In genomic region chr11:105362946-105363597, GRCm38 (mm10) we compare ENCODE assay signal across 7 mouse cellular contexts.
DNase-seq lines count a peak whose midpoint lies in the region; ATAC-seq and TF ChIP-seq lines count a peak whose summit lies in the region.

No protein-coding gene starts in this region.

- TF ChIP-seq POLR2A in kidney, adult 2 months (IDR thresholded peaks at IDR 0.05; ENCODE audit: low read depth, low read length) = no peak

- peak; percentile 71 for ATAC-seq in embryonic facial prominence, embryonic 12.5 days (ENCODE audit: insufficient number of reproducible peaks, insufficient read depth, low FRiP score, low TSS enrichment)
- peak; percentile 66 for ATAC-seq in limb, embryonic 11.5 days (ENCODE audit: insufficient number of reproducible peaks, low FRiP score, low TSS enrichment, low read depth)
- ATAC-seq in midbrain, embryonic 13.5 days = peak; percentile 81

- H3K27me3 ChIP-seq in embryonic facial prominence, embryonic 12.5 days = peaks cover 3% of the 10 kb centered on the region; the same call in 1 of the 2 replicates
- H3K27me3 ChIP-seq in kidney, adult 2 months (replicated peaks; ENCODE audit: control insufficient read depth, insufficient read depth, low read length) = no peaks in the 10 kb centered on the region
- H3K27me3 ChIP-seq in limb, embryonic 11.5 days (ENCODE audit: control insufficient read depth, insufficient read depth, low read length) = no peaks in the 10 kb centered on the region
- peaks cover 14% of the 10 kb centered on the region for H3K27me3 ChIP-seq in midbrain, embryonic 13.5 days

- under 1% methylated on average over 40 of the region's 40 CpGs for WGBS in embryonic facial prominence, embryonic 12.5 days
- 5% methylated on average over 40 of the region's 40 CpGs for WGBS in kidney, adult 2 months
- 2% methylated on average over 40 of the region's 40 CpGs for WGBS in limb, embryonic 11.5 days
- WGBS in midbrain, embryonic 13.5 days = under 1% methylated on average over 40 of the region's 40 CpGs

- no peaks in the 10 kb centered on the region for H3K36me3 ChIP-seq in embryonic facial prominence, embryonic 12.5 days
- no peaks in the 10 kb centered on the region for H3K36me3 ChIP-seq in kidney, adult 2 months (ENCODE audit: control insufficient read depth, insufficient read depth, low read length)
- no peaks in the 10 kb centered on the region for H3K36me3 ChIP-seq in limb, embryonic 11.5 days (ENCODE audit: control insufficient read depth, insufficient read depth, low read length)
- H3K36me3 ChIP-seq in midbrain, embryonic 13.5 days = no peaks in the 10 kb centered on the region

- peaks cover 20% of the 10 kb centered on the region for H3K4me1 ChIP-seq in embryonic facial prominence, embryonic 12.5 days
- 0 out of 2 replicates have a peak, but pooled peaks cover 6% of the 10 kb centered on the region for H3K4me1 ChIP-seq in kidney, adult 2 months (ENCODE audit: control insufficient read depth, insufficient read depth, low read length)
- H3K4me1 ChIP-seq in limb, embryonic 11.5 days (ENCODE audit: control insufficient read depth, insufficient read depth, low read length) = peaks cover 11% of the 10 kb centered on the region
- H3K4me1 ChIP-seq in midbrain, embryonic 13.5 days (replicated peaks) = peaks cover 36% of the 10 kb centered on the region

- no peaks in the 10 kb centered on the region for H3K9me3 ChIP-seq in embryonic facial prominence, embryonic 12.5 days
- H3K9me3 ChIP-seq in limb, embryonic 11.5 days (ENCODE audit: control insufficient read depth, low read length) = no peaks in the 10 kb centered on the region
- H3K9me3 ChIP-seq in midbrain, embryonic 13.5 days = no peaks in the 10 kb centered on the region

- H3K27ac ChIP-seq in embryonic facial prominence, embryonic 12.5 days = 0 out of 2 replicates have a peak overlapping the region, but pooled peaks have one; percentile 17
- peak overlapping the region; percentile 33; the same call in 1 of the 2 replicates for H3K27ac ChIP-seq in kidney, adult 2 months (ENCODE audit: insufficient read depth, low read depth, low read length)
- H3K27ac ChIP-seq in limb, embryonic 11.5 days (replicated peaks; ENCODE audit: low read depth, low read length) = no peak overlapping the region
- H3K27ac ChIP-seq in midbrain, embryonic 13.5 days = peak overlapping the region; percentile 78

- peak overlapping the region; percentile 53 for H3K4me3 ChIP-seq in embryonic facial prominence, embryonic 12.5 days
- peak overlapping the region; percentile 65 for H3K4me3 ChIP-seq in kidney, adult 2 months (ENCODE audit: insufficient read depth, low read depth, low read length)
- H3K4me3 ChIP-seq in limb, embryonic 11.5 days (ENCODE audit: low read depth, low read length) = peak overlapping the region; percentile 45
- peak overlapping the region; percentile 54 for H3K4me3 ChIP-seq in midbrain, embryonic 13.5 days (replicated peaks)

- peak; percentile 64 to 72 for DNase-seq in adrenal gland, postnatal 4 days (ENCODE audit: low spot score in 2 of 2)
- peak; percentile 81 to 91 for DNase-seq in heart, adult 18-20 months
- peak; percentile 80 for DNase-seq in kidney, adult 2 months
- DNase-seq in limb, embryonic 11.5 days (ENCODE audit: low spot score) = peak; percentile 89
- DNase-seq in spleen, adult 18-20 months = peak; percentile 44 to 78

- TF ChIP-seq CTCF in kidney, adult 2 months (conservative IDR thresholded peaks at IDR 0.05; ENCODE audit: insufficient read depth, insufficient read length, low read depth, low read length) = peak; percentile 60

- H3K4me2 ChIP-seq in embryonic facial prominence, embryonic 12.5 days (replicated peaks) = peak overlapping the region; percentile 81
- peak overlapping the region; percentile 74 for H3K4me2 ChIP-seq in limb, embryonic 11.5 days (ENCODE audit: low read depth, severe bottlenecking)
- peak overlapping the region; percentile 70 for H3K4me2 ChIP-seq in midbrain, embryonic 13.5 days (replicated peaks)

- H3K9ac ChIP-seq in embryonic facial prominence, embryonic 12.5 days = peak overlapping the region; percentile 55
- peak overlapping the region; percentile 63 for H3K9ac ChIP-seq in limb, embryonic 11.5 days (ENCODE audit: low read length)
- H3K9ac ChIP-seq in midbrain, embryonic 13.5 days (replicated peaks) = peak overlapping the region; percentile 76
